Mouse (Mus musculus): Measurements from ENCODE around the gene Sox5.

The Sox5 gene

DNA sequence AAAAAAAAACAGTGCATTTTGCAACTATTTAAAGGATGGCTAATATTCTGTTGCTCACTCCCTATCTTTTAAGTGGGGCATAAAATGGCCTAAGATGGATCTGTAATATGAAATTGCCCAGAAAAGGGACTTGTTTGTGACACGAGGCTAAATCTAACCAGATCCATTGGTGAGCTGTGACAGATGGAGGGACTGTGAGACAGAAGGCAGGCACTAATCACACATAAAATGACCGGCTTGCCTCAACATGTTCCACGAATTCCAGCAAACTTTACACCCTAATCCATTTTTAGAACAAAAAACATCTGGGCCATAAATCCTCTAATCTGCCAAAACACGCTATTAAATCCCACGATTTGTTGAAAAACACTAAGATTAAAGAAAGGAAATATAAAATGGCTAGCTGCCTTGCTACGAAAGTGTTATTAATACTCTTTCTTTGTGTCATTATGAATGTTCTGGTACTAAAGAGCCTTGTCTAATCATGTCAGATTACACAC lies 919.1 kb downstream of the Sox5 start:
- DNase-seq (ENCODE audit: low read depth, low spot score) = no peak

- no peak for DNase-seq (ENCODE audit: low read depth, low spot score)
Observed at GRCm38 (mm10) chr6:143860036-143860435, 921.7 kb downstream of the Sox5 start.

- no peak for DNase-seq (ENCODE audit: low read depth, low spot score)
Observed at GRCm38 (mm10) chr6:143859535-143859934, 922.2 kb downstream of the Sox5 start.

GRCm38 (mm10) chr6:143858551-143858950 lies 923.2 kb downstream of the Sox5 start:
- DNase-seq (ENCODE audit: low read depth, low spot score) = no peak

- DNase-seq (ENCODE audit: low read depth, low spot score) = no peak
Observed at GRCm38 (mm10) chr6:143857376-143857775, 924.4 kb downstream of the Sox5 start.

- no peak for DNase-seq (ENCODE audit: low read depth, low spot score)
Observed at GRCm38 (mm10) chr6:143855421-143855820, 926.4 kb downstream of the Sox5 start.

- no peak for DNase-seq (ENCODE audit: low read depth, low spot score)
Observed at GRCm38 (mm10) chr6:143854031-143854430, 927.7 kb downstream of the Sox5 start.

GRCm38 (mm10) chr6:143845761-143846160 lies 936.0 kb downstream of the Sox5 start:
- no peak for DNase-seq (ENCODE audit: low read depth, low spot score)

GRCm38 (mm10) chr6:143844701-143844970 lies 937.1 kb downstream of the Sox5 start:
- DNase-seq (ENCODE audit: low read depth, low spot score) = no peak

- no peak for DNase-seq (ENCODE audit: low read depth, low spot score)
Observed at GRCm38 (mm10) chr6:143843933-143844700, 937.7 kb downstream of the Sox5 start.

DNA sequence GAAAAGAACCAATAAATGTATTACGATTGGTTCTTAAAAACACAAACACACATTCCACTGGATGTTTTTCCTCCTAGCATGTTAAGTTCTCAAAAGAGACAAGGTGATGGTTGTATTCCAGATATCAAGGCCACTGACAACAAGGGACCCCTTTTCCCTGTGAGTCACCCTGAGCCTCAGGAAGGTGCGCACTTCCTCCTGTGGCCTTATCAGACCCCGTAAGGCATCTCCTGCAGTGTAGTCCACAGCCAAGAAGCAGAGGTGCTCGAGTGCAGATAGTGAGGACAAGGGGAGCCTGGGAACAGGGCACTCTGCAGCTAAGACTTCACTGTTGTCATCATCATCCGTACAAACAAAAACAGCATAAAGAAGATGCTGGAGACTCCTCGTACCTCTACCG lies 939.8 kb downstream of the Sox5 start:
- DNase-seq (ENCODE audit: low read depth, low spot score) = no peak

DNA sequence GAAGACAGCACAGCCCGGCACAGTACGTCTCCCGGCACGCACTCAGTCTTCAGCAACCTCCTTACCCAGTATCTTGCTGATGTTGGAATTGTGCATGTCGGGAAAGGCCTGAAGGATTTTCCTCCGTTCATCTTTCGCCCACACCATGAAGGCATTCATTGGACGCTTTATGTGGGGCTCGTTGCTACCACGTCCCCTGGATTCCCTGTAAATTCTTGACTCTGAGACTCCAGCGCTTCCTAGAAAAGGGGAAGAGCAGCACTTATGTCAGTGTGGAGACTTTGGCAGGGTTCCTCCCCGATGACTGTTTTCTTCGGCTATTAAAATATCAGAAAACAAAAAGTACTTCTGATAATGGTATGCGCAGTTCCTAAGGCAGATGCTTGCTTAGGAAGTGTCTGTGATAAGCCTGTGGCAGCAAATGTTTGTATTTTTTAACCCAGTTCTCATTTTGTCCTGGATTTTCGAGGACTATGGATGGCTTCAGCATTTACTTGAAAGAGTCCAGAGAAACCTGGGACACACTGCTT lies 940.6 kb downstream of the Sox5 start:
- DNase-seq (ENCODE audit: low read depth, low spot score) = no peak

- no peak for DNase-seq (ENCODE audit: low read depth, low spot score)
Observed at GRCm38 (mm10) chr6:143838384-143839076, 943.2 kb downstream of the Sox5 start.

DNA sequence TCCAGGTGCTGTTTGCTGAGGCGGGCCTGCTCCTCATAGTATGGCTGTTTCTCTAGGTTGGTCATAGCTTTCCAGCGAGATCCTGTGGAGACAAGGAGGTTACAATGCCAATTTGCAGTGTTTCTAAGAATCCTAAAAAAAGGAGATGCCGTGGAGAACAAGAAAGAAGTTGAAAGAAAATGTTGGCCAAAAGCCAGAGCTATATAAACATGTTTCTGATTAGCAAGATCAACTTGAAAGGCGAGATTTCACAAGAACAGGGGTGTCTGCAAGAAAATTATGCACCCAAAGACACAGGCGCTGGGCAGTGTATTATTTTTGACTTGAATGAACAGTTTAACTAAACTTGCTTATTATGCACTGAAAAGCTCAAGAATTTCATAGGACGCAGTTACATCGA lies 946.4 kb downstream of the Sox5 start:
- no peak for DNase-seq (ENCODE audit: low read depth, low spot score)

DNA sequence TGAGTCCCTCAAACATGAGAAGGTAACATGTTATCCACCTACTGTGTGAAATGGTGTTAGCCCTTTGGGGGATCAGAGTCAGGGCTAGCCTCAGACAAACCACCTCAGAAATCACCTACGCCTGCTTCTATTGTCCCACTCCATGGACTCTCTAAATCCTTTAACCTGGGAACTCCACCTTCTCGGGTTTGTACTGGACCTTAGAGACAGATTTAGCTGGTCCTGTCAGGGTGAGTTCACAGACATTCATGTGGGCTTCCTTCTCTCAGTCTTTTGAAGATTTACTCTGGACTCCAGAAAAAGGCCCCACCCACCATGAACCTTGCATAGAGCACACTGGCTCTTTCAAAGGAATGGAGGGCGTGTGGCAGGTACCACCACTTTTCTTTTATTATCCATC lies 947.8 kb downstream of the Sox5 start:
- DNase-seq (ENCODE audit: low read depth, low spot score) = no peak

DNA sequence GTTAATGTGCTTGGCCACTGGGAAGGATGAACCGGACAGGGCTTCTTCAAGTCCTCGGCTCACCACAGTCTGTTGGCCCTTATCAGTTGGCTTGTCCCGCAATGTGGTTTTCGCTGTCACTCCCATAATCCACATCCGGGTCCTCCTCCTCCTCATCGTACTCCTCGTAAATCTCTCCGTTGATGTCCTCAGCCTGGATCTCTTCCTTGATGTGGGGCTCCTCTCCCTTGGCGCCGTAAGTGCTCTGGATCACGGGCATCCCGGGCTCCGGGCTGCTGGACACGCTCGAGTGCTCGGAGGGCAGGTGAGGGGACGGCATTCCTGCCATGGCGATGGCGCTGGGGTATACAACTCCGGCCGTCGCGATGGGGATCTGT lies 948.6 kb downstream of the Sox5 start:
- no peak for DNase-seq (ENCODE audit: low read depth, low spot score)

DNA sequence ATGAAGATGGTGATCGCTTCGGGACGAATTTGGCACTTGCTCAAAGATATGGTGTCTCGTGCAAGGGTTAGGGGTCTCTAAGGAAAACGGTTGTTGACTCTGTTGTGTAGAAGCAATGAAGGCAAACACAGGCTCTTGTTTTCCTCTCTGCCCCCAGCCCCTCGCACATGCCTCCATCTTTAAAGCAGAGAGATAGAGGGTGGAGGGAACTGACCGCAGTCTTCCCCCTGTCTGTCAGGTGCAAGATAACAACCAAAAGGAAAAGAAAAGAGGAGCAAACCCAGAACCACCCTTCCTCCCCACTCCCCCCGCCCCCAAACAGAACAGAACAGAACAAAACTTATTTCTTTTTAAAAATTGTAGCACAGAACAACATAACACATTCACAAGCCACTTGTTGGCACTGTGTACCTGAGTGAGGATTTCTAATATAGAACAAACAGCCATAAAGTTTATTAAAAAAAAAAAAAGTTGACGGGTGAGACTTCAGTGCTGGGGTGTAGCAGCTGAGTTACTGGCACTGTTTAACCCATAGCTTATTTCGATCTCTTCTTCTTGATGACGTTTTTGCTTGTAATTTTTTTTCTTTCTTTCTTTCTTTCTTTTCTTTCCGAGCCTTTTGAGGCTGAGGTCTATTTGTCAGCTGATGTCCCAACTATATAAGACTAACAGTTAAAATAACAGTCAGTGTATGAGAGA lies 949.1 kb downstream of the Sox5 start:
- no peak for DNase-seq (ENCODE audit: low read depth, low spot score)

GRCm38 (mm10) chr6:143831246-143831645 lies 950.5 kb downstream of the Sox5 start:
- DNase-seq (ENCODE audit: low read depth, low spot score) = no peak

DNA sequence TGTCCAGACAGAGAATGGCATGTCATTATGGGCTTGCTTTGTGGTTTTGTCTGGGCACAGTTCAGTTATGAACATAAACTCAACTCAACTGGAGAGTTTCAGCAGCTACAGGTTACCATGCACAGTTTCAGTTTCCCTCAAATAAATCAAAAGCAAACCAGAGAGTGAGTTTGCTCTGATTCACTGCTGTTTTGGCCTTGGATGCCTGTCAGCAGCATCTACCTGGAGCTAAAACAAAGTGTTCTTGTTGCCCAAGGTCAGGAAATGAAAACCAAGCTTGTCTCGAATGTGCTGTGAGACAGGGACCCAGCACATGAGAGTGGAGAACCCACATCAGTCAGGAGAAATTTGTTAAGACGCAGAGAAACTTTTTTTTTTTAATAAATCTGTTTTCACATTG lies 951.6 kb downstream of the Sox5 start:
- DNase-seq (ENCODE audit: low read depth, low spot score) = no peak

- DNase-seq (ENCODE audit: low read depth, low spot score) = no peak
Observed at GRCm38 (mm10) chr6:143826786-143827185, 955.0 kb downstream of the Sox5 start.

GRCm38 (mm10) chr6:143825966-143826365 lies 955.8 kb downstream of the Sox5 start:
- no peak for DNase-seq (ENCODE audit: low read depth, low spot score)

DNA sequence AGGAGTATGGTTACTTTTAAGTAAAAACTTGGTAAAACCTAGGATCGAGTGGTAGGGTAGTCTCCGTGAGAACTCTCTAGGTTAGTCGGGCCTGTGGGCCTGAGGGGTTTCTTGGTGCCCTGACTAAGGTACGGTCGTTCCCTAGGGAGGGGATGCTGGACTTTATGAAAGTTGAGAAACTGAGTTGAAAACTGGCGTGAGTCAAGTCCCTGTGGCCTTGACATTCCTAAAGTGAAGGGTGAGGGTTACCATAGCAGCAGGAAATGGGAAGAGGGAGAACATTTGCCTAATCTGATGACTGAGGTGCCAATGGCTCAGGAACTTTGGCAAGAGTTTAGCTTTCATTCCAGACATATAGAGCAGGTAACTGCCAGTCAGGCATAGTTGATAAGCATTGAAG lies 956.7 kb downstream of the Sox5 start:
- no peak for DNase-seq (ENCODE audit: low read depth, low spot score)

GRCm38 (mm10) chr6:143788446-143788845 lies 993.3 kb downstream of the Sox5 start:
- no peak for DNase-seq (ENCODE audit: low read depth, low spot score)

Measured in skeletal muscle tissue, adult 2 months (tissue).